Mouse (Mus musculus): Measurements from ENCODE around the gene Eps15.

DNA sequence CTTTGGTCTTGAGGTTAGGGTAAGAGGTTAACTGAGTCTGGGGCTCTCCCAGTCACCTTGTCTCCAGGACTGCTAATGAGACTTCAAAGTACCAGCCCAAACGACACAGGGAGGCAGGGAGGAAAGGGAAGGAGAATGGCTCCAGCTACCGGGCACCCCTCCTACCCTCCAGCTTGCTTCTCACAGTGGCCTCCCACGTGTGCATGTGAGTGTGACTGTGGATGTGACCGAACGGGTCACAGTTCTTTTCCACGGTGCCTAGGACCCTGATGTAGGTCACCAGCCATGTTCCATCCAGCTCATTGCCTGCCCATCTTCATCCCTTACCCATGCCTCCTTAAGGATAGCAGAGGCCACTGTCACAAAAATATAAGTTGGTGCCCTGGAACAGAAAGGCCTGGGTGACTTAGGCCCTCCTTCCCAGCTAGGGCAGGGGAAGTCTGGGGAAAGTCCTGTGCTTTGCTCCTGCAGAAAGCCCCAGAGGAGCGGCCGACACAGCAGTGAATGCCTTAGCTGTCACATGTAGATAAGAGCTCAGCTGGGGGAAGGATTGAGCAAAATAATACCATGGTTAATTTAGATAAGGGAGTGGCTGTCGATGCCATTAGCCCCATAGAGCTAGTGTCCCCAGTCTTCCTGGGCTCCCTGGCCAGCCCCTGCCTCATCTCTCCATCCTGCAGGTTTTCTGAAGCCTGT is 130.8 kb downstream of the Eps15 start:
- TF ChIP-seq POLR2A (IDR thresholded peaks at IDR 0.05; ENCODE audit: low read depth, low read length) (no peak), CTCF (IDR thresholded peaks at IDR 0.05; ENCODE audit: borderline replicate concordance, insufficient read depth, low read length) (no peak)
